Mouse (Mus musculus) bone marrow macrophage, adult 2 months (primary cell): Measurements from ENCODE around the gene Tmem135.

Experiments used
- CTCF ChIP-seq: IDR thresholded peaks from 2 replicates; pipeline ENCODE4 v1.5.1; 2012; ENCODE audit warnings: low read depth, mild to moderate bottlenecking, low read length, moderate library complexity
- POLR2A ChIP-seq: IDR thresholded peaks from 2 replicates; pipeline ENCODE4 v1.6.1; 2012; ENCODE audit warnings: mild to moderate bottlenecking, low read depth, low read length, borderline replicate concordance

DNA sequence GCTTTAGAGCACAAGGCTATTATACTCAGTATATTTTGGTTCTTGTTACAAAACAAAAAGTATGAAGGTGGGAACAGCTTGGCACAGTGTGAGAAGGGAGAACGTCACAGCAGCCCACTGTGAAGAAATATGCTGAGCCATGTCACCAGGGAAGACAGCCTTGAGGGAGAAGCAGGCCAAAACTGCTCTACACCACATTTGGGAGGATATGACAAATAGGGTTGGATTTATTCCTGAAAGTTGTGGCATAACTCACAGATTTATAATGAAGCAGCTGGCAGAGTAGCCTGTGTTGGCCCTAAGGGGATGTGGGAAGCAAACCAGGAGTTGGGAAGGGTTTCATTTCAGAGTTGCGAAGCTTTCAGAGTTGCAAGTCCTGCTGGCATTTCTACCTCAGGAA is 225.4 kb downstream of the Tmem135 start:
- TF ChIP-seq POLR2A: no peak
- no peak for TF ChIP-seq CTCF
